Mouse (Mus musculus): ENCODE results near the gene E4f1. TPM values are rescaled to one million over a fixed set of nuclear protein-coding genes. Genes with fewer than 3 reads are reported as not detected.

The E4f1 gene
- polyA plus RNA-seq (2017; shearing (Covaris generic)): 91.5 TPM

DNA sequence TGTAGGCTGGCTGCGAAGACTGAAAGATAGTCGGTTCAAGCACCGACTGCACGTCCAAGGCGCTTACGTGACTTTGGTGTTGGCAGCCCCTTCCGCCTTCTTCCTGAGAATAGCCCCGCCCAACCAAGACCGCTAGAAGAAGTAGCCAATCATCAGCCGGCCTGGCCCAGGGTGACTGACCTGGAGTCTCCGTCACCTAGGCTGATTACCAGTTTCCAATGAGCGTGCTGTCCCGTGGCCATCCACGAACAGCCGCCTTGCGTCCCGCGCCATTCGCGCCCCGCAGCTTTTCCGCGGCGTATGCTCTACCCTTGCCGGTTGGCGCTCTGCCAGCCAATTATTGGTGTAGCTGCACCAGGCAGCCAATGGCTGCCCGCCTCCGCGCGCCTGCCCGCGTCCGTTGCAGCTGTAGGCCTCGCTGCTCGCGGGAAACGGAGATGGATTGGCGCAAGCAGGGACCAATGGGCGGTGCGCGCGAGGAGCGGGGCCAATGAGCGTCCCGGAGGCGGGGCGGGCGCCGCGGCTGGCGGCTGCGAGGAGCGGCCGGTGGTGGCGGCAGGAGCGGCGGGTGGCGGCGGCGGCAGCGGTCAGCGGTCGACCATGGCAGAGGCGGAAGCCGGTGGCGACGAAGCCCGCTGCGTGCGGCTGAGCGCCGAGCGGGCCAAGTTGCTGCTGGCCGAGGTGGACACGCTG, at the start of gene E4f1, which contains the start of gene Pgp:
E4f1 (minus strand) TSS at position 404 of the 693 bp plus-strand sequence.
Pgp (plus strand) TSS at position 483 of the 693 bp plus-strand sequence.

GRCm38 (mm10) chr17:24488186-24488661, 18.1 kb upstream of the E4f1 start, which contains the start of gene Caskin1:
Gene Caskin1, plus strand, starts transcription at chr17:24488601.

GRCm38 (mm10) chr17:24478663-24479380, 8.7 kb upstream of the E4f1 start, which contains the start of gene Mlst8:
Gene Mlst8, minus strand, starts transcription at chr17:24479078.

DNA sequence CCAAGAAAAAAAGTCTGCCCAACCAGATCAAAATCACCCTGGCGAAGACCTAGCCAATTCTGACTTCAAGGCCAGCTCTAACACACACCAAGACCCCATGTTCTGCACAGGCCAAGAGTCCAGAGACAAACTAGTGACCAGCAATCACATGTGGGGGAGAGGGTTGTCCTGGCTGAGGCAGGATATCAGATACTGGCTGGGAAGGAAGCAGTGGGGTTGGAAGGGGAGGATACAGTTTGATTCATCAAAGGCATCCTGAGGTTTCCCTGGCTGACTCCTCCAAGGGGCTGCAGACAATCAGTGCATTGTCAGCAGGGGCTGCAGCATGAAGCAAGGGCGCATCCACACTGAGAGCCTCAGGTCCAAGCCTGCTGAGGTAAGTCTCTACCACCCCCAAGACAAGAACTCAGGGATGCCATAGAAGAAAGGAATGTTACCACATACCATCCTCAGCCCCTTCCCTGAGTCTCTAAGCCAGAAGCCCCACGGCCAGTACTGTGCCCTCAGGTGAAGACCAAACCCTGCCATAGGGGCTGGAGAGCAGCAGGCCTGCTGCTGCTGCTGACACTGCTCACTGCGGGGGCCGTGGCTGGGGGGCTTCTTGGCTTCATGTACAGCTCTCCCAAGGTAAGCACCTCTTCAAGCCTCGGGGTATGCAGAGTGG, 3.6 kb upstream of the E4f1 start, which contains the start of gene Bricd5:
Bricd5 (plus strand) TSS at position 273 of the 664 bp plus-strand sequence.

DNA sequence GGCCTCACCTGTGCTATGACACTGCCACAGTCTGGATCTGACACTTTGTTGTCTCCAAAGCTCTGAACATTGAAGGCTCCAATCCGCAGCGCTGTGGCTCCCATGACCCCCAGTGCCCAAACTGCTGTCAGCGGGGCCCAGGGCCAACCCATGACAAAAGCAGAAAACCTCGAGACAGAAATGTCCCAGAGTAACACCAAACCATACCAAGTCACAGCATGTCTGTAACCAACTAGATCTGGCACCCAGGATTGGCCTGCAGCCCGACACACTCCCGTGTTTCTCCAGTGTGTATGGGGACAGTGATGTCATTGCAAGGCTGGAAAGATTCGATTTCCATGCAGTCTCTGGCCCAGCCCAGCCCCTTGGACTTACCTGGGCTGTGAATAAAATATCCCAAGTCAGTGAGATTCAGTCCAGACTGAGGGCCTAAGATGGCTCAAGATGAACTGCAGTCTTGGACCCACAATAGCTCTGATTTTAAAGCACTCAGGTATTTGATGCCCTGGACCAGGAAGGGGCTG, 27.4 kb downstream of the E4f1 start, which contains the start of gene Dnase1l2:
Dnase1l2 (minus strand) TSS at position 474 of the 524 bp plus-strand sequence.

DNA sequence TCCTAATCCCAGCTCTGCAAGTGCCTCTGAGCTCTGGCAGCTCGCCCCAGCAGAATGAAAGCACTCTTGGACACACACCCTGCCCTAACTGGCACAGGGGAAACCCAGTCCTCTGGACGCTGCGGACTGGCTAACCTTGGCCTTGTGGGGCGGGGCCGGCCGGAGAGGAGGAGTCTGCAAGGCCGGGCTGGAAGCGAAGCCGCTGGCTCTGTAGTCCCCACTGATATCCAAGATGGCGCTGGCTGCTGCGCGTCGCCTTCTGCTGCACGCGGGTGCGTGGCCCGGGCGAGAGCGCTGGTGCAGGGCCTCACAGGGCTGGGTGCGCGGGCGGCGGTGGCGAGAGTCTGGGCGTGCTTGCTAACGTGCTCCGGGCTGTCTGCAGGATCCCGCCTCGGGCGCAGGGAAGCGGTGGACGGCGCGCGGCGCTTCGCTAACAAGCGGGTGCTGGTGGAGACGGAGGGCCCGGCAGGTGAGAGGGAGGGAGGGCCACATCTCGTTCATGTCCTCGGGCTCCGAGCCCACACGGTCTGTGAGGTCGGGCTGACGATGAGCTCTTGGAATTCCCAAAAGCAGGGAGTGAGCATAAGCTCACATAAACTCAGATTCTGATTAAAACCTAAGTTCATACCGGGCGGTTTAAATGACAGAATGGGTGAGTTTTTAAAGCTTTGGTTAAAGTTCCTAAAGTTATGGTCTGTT, 43.5 kb downstream of the E4f1 start, which contains the start of gene Eci1:
Eci1 (plus strand) TSS at position 171 of the 699 bp plus-strand sequence.

GRCm38 (mm10) chr17:24414230-24414976, 55.7 kb downstream of the E4f1 start, which contains the start of gene Rnps1:
Gene Rnps1, plus strand, starts transcription at chr17:24414565.

Other genes starting within 250 kb of the E4f1 start
- gene Tedc2, start 249.5 kb downstream of the E4f1 start, polyA plus RNA-seq (2017; shearing (Covaris generic)): 6.0 TPM
- 5.1 TPM for gene Ccnf, start 218.8 kb downstream of the E4f1 start, polyA plus RNA-seq (2017; shearing (Covaris generic))
- gene Abca17, start 119.2 kb downstream of the E4f1 start, polyA plus RNA-seq (2017; shearing (Covaris generic)): not detected
- gene Abca3, start 118.4 kb downstream of the E4f1 start, polyA plus RNA-seq (2017; shearing (Covaris generic)): 42.8 TPM
- 211 TPM for gene Rnps1, start 55.7 kb downstream of the E4f1 start, polyA plus RNA-seq (2017; shearing (Covaris generic))
- gene Eci1, start 43.7 kb downstream of the E4f1 start, polyA plus RNA-seq (2017; shearing (Covaris generic)): 95.3 TPM
- 6.8 TPM for gene Dnase1l2, start 27.2 kb downstream of the E4f1 start, polyA plus RNA-seq (2017; shearing (Covaris generic))
- 5.3 TPM for gene Pgp, start 79 bp upstream of the E4f1 start, polyA plus RNA-seq (2017; shearing (Covaris generic))
- gene Bricd5, start 3.6 kb upstream of the E4f1 start, polyA plus RNA-seq (2017; shearing (Covaris generic)): 0.41 TPM
- gene Mlst8, start 8.8 kb upstream of the E4f1 start, polyA plus RNA-seq (2017; shearing (Covaris generic)): 31.0 TPM
- gene Caskin1, start 18.3 kb upstream of the E4f1 start, polyA plus RNA-seq (2017; shearing (Covaris generic)): 0.09 TPM
- gene Traf7, start 57.6 kb upstream of the E4f1 start, polyA plus RNA-seq (2017; shearing (Covaris generic)): 103 TPM
- gene Rab26, start 63.9 kb upstream of the E4f1 start, polyA plus RNA-seq (2017; shearing (Covaris generic)): 13.7 TPM
- 18.5 TPM for gene Pkd1, start 79.5 kb upstream of the E4f1 start, polyA plus RNA-seq (2017; shearing (Covaris generic))
- 55.0 TPM for gene Tsc2, start 162.3 kb upstream of the E4f1 start, polyA plus RNA-seq (2017; shearing (Covaris generic))
- gene Nthl1, start 162.4 kb upstream of the E4f1 start, polyA plus RNA-seq (2017; shearing (Covaris generic)): 7.6 TPM
- not detected for gene Slc9a3r2, start 180.0 kb upstream of the E4f1 start, polyA plus RNA-seq (2017; shearing (Covaris generic))
- gene Npw, start 188.1 kb upstream of the E4f1 start, polyA plus RNA-seq (2017; shearing (Covaris generic)): not detected
- 3.2 TPM for gene Zfp598, start 199.4 kb upstream of the E4f1 start, polyA plus RNA-seq (2017; shearing (Covaris generic))
- 0.68 TPM for gene Syngr3, start 219.6 kb upstream of the E4f1 start, polyA plus RNA-seq (2017; shearing (Covaris generic))
- 12.2 TPM for gene Gfer, start 225.8 kb upstream of the E4f1 start, polyA plus RNA-seq (2017; shearing (Covaris generic))
- 3.8 TPM for gene Noxo1, start 225.9 kb upstream of the E4f1 start, polyA plus RNA-seq (2017; shearing (Covaris generic))
- 67.3 TPM for gene Tbl3, start 237.3 kb upstream of the E4f1 start, polyA plus RNA-seq (2017; shearing (Covaris generic))
- not detected for gene Rnf151, start 247.8 kb upstream of the E4f1 start, polyA plus RNA-seq (2017; shearing (Covaris generic))
- 723 TPM for gene Rps2, start 247.8 kb upstream of the E4f1 start, polyA plus RNA-seq (2017; shearing (Covaris generic))